Mouse (Mus musculus) stomach, postnatal 0 days (tissue): Measurements from ENCODE around the gene Pogz. TPM values are rescaled to one million over a fixed set of nuclear protein-coding genes. Genes with fewer than 3 reads are reported as not detected.

Experiments used
- ATAC-seq: fragments of 200-750 bp; cut with Nextera tagmentation; 2 replicates; pipeline ENCODE4 v1.8.0; 2017; ENCODE audit not compliant: low FRiP score, low TSS enrichment
- DNase-seq: peaks from one replicate; pipeline ENCODE4 v3.0.0-alpha.2; 2016; ENCODE audit warnings: low spot score
- H3K27ac ChIP-seq: fragments of 300-500 bp; sonication (generic); replicated peaks from 2 replicates; pipeline ENCODE4 v1.5.1; 2014; ENCODE audit warnings: mild to moderate bottlenecking, control low read depth
- H3K27me3 ChIP-seq: fragments of 300-500 bp; sonication (generic); 2 replicates; pipeline ENCODE4 v1.6.1; 2014; ENCODE audit warnings: low read length; ENCODE audit not compliant: control insufficient read depth, insufficient read depth
- H3K36me3 ChIP-seq: fragments of 300-500 bp; sonication (generic); 2 replicates; pipeline ENCODE4 v1.6.1; 2014; ENCODE audit warnings: low read length, mixed read lengths; ENCODE audit not compliant: control insufficient read depth, insufficient read depth
- H3K4me1 ChIP-seq: fragments of 300-500 bp; sonication (generic); replicated peaks from 2 replicates; pipeline ENCODE4 v1.6.1; 2014; ENCODE audit warnings: antibody characterized with exemption; ENCODE audit not compliant: control insufficient read depth, insufficient read depth
- H3K4me2 ChIP-seq: fragments of 300-500 bp; sonication (generic); replicated peaks from 2 replicates; pipeline ENCODE4 v1.6.1; 2014; ENCODE audit warnings: low read depth, mild to moderate bottlenecking, control low read depth, moderate library complexity
- H3K4me3 ChIP-seq: fragments of 300-500 bp; sonication (generic); 2 replicates; pipeline ENCODE4 v1.5.1; 2014; ENCODE audit warnings: low read depth, low read length, control low read depth
- H3K9ac ChIP-seq: fragments of 300-500 bp; sonication (generic); 2 replicates; pipeline ENCODE4 v1.6.1; 2014; ENCODE audit warnings: mild to moderate bottlenecking, low read length, control low read depth, mixed read lengths
- H3K9me3 ChIP-seq: fragments of 300-500 bp; sonication (generic); 2 replicates; pipeline ENCODE4 v1.6.1; 2016; ENCODE audit warnings: low read length; ENCODE audit not compliant: control insufficient read depth
- CTCF ChIP-seq: IDR thresholded peaks from 2 replicates; pipeline ENCODE4 v1.5.1; 2016; ENCODE audit warnings: antibody characterized with exemption, low read depth, mild to moderate bottlenecking, moderate library complexity
- EP300 ChIP-seq: optimal IDR thresholded peaks from 2 replicates; pipeline ENCODE3; 2016; ENCODE audit warnings: antibody characterized with exemption
- WGBS: fragments of 180-500 bp; shearing (Covaris S2); extraction: QIAGEN DNeasy Blood & Tissue Kit; methylation state at CpG from one replicate; pipeline ENCODE4 v1.1.7; 2014; 5-methylcytosine and 5-hydroxymethylcytosine counted together
- polyA plus RNA-seq: library from polyadenylated mRNA; unstranded; fragments of >200 nt; fragmentation: Nextera tagmentation; extraction: Ambion mirVana; gene quantifications from 2 replicates; pipeline ENCODE4 v1.2.1, GENCODE M21; 2015

The Pogz gene
- polyA plus RNA-seq, 1 experiment from 2014 or later = 4.1 TPM

DNA sequence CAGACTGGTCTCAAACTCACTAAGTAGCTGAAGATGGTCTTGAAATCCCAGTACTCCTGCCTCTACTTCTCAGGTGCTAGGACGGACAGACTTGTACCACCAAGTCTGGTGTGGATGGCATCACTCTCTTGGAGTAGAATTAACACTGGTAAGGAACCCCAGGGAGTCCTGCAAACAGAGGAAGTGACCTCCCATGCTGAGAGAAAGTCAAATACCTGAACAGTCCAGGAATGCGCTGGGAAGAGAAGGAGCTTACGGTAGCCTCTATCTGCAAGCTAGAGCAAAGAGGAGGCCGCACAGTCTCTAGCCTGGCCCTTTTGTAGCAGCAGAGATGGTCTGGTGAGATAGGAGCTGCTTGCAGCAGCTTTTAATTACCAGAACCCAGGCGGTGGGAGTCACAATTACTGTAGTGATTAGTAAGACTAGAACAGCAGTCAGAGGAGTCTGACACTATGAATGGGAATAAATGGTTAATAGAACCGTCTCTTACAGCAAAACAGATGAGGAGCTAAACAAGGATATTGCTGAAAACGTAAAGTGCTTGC is 41.7 kb upstream of the Pogz start:
- H3K9ac ChIP-seq = no peak overlapping the region
- no peaks in the 10 kb centered on the region for H3K36me3 ChIP-seq
- H3K4me1 ChIP-seq = no peaks in the 10 kb centered on the region
- no peaks in the 10 kb centered on the region for H3K27me3 ChIP-seq
- no peak overlapping the region for H3K4me3 ChIP-seq
- WGBS = 61% methylated on average over 7 of the region's 7 CpGs
- TF ChIP-seq EP300 (no peak), CTCF (no peak)
- no peak for ATAC-seq
- H3K9me3 ChIP-seq = no peaks in the 10 kb centered on the region
- no peak overlapping the region for H3K27ac ChIP-seq
- no peak for DNase-seq
- no peak overlapping the region for H3K4me2 ChIP-seq

DNA sequence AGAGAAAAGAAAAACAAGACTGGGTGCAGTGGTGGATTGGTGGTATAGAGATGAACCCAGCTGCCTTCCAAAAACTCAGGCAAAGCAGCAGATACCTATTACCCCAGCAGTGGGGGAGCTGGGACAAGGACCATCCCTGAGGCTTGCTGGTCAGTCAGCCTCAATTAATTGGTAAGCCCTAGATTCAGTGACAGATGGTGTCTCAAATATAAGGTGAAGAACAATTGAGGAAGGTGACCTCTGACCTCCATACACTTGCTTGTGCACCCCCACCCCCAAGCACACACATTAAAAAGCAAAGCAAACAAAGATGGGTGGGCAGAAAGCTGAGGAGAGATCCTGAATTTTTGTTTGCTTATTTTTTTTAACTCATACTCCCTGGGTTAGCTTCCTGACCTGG is 41.2 kb upstream of the Pogz start:
- Histone ChIP-seq H3K36me3 (no peaks in the 10 kb centered on the region), H3K4me2 (no peak overlapping the region), H3K4me1 (no peaks in the 10 kb centered on the region), H3K9ac (no peak overlapping the region), H3K9me3 (no peaks in the 10 kb centered on the region), H3K27ac (no peak overlapping the region), H3K27me3 (no peaks in the 10 kb centered on the region), H3K4me3 (no peak overlapping the region)
- TF ChIP-seq EP300 (no peak), CTCF (no peak)
- ATAC-seq = no peak
- no peak for DNase-seq

DNA sequence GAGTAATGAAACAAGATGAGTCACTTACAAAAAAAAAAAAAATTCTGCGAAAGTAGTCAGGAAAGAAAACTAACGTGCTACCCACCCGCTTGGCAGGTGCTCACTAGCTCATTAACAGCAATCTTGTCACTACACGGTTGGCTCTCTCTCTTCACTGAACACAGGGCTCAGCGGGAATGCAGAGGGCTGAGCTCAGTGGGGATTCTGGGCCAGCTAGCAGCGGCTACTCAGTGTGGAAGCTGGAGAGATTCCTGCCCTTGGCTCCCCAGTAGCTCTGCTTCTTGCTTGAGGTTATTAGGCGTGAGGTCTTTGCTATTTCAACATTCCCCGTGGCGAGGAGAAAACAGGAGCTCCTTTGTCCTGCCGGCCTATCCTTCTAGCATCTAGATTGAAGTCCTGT is 33.2 kb upstream of the Pogz start:
- no peak overlapping the region for H3K4me3 ChIP-seq
- peak overlapping the region; percentile 53 for H3K27ac ChIP-seq
- no peaks in the 10 kb centered on the region for H3K36me3 ChIP-seq
- H3K4me1 ChIP-seq = no peaks in the 10 kb centered on the region
- ATAC-seq (peak; percentile 59), DNase-seq (peak; percentile 37)
- no peaks in the 10 kb centered on the region for H3K27me3 ChIP-seq
- H3K9ac ChIP-seq = no peak overlapping the region
- no peaks in the 10 kb centered on the region for H3K9me3 ChIP-seq
- TF ChIP-seq EP300 (no peak), CTCF (no peak)
- 0 out of 2 replicates have a peak overlapping the region, but pooled peaks have one; percentile 11 for H3K4me2 ChIP-seq
- WGBS = 11% methylated on average over 10 of the region's 10 CpGs

DNA sequence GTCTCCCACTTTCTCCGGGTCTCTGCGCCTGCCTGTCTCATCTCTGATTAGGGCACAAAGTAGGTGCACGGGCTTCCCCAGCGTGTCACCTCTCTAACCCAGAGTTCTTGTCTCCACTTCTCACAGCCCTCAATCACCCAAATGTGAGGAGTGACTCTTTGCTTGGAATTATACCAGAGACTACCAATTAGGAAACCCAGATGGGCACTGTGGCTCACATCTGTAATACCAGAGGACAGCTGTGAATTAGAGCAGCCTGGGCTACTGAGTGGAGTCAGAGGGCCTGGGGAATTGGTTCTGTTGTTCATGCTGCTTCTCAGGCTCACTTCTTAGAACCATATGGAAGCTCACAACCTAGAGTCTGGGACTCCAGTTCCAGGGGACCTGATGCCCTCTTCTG is 32.4 kb upstream of the Pogz start:
- no peaks in the 10 kb centered on the region for H3K27me3 ChIP-seq
- no peak for ATAC-seq

DNA sequence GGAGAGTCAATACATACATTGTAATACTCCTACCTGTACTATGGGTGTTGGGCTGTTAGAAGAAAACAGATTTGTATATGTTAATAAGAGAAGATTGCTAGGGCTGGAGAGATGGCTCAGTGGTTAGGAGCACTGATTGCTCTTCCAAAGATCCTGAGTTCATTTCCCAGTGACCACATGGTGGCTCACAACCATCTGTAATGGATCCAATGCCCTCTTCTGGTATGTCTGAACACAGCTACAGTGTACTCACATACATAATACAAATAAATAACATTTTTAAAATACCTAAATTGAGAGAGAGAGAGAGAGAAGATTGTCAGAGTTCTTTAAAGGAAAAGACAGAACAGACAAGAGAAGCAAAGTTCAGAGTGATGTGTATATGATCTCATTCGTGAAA is 29.1 kb upstream of the Pogz start:
- ATAC-seq (no peak), DNase-seq (no peak)
- no peaks in the 10 kb centered on the region for H3K4me1 ChIP-seq
- no peaks in the 10 kb centered on the region for H3K27me3 ChIP-seq
- H3K9me3 ChIP-seq = no peaks in the 10 kb centered on the region
- TF ChIP-seq EP300 (no peak), CTCF (peak; percentile 57)
- no peaks in the 10 kb centered on the region for H3K36me3 ChIP-seq
- no peak overlapping the region for H3K4me2 ChIP-seq
- H3K4me3 ChIP-seq = no peak overlapping the region
- WGBS = 67% methylated on average over 1 of the region's 1 CpGs
- no peak overlapping the region for H3K27ac ChIP-seq
- no peak overlapping the region for H3K9ac ChIP-seq

More for the DNA sequence above, 32.4 kb upstream of the Pogz start:
- H3K4me2 ChIP-seq = no peak overlapping the region
- WGBS = 85% methylated on average over 4 of the region's 4 CpGs
- no peaks in the 10 kb centered on the region for H3K9me3 ChIP-seq
- TF ChIP-seq CTCF (no peak), EP300 (no peak)
- no peak for DNase-seq
- no peak overlapping the region for H3K4me3 ChIP-seq
- H3K9ac ChIP-seq = no peak overlapping the region
- H3K36me3 ChIP-seq = no peaks in the 10 kb centered on the region
- no peaks in the 10 kb centered on the region for H3K4me1 ChIP-seq
- no peak overlapping the region for H3K27ac ChIP-seq

DNA sequence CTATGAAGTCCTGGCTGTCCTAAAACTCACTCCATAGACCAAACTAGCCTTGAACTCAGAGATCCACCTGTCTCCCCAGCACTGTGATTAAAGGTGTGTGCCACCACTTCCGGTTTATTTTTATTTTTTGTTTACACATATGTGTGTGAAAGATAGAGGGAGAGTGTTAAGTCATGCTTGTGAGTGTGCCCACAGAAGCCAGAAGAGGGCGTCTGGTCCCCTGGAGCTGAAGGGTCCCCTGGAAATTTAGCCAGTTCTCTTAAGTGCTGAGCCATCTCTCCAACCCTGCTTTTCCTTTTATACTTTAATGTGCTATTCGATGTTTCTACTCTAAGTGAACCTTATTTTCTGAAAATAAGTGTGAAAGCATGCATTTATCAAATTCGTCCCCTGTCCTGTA is 25.7 kb upstream of the Pogz start:
- H3K9ac ChIP-seq = no peak overlapping the region
- H3K9me3 ChIP-seq = no peaks in the 10 kb centered on the region
- H3K27me3 ChIP-seq = no peaks in the 10 kb centered on the region
- TF ChIP-seq EP300 (no peak), CTCF (peak; percentile 73)
- no peaks in the 10 kb centered on the region for H3K36me3 ChIP-seq
- ATAC-seq = peak; percentile 29; the same call in 1 of the 2 replicates
- no peaks in the 10 kb centered on the region for H3K4me1 ChIP-seq
- 17% methylated on average over 4 of the region's 4 CpGs for WGBS
- H3K4me3 ChIP-seq = no peak overlapping the region
- H3K27ac ChIP-seq = no peak overlapping the region
- DNase-seq = no peak
- H3K4me2 ChIP-seq = no peak overlapping the region
